Mouse (Mus musculus) stomach, embryonic 16.5 days (tissue): ENCODE data around the gene Strada. TPM values are rescaled to one million over a fixed set of nuclear protein-coding genes. Genes with fewer than 3 reads are reported as not detected.

Experiments
- ATAC-seq: fragments of 200-750 bp; cut with Nextera tagmentation; 2 replicates; pipeline ENCODE4 v1.8.0; 2017; ENCODE audit warnings: moderate number of reproducible peaks, moderate TSS enrichment; ENCODE audit not compliant: insufficient read depth, low FRiP score
- H3K27ac ChIP-seq: fragments of 300-500 bp; sonication (generic); 2 replicates; pipeline ENCODE4 v1.5.1; 2014; ENCODE audit warnings: low read length
- H3K27me3 ChIP-seq: fragments of 300-500 bp; sonication (generic); 2 replicates; pipeline ENCODE4 v1.6.1; 2014; ENCODE audit warnings: low read length, control low read depth, mixed read lengths; ENCODE audit not compliant: control insufficient read depth, insufficient read depth
- H3K36me3 ChIP-seq: fragments of 300-500 bp; sonication (generic); 2 replicates; pipeline ENCODE4 v1.6.1; 2014; ENCODE audit warnings: low read length; ENCODE audit not compliant: control insufficient read depth, insufficient read depth
- H3K4me1 ChIP-seq: fragments of 300-500 bp; sonication (generic); 2 replicates; pipeline ENCODE4 v1.6.1; 2014; ENCODE audit warnings: low read length, control low read depth, mixed read lengths; ENCODE audit not compliant: control insufficient read depth, insufficient read depth
- H3K4me2 ChIP-seq: fragments of 300-500 bp; sonication (generic); 2 replicates; pipeline ENCODE4 v1.6.1; 2014; ENCODE audit warnings: low read depth, low read length, mixed read lengths
- H3K4me3 ChIP-seq: fragments of 300-500 bp; sonication (generic); replicated peaks from 2 replicates; pipeline ENCODE4 v1.5.1; 2014; ENCODE audit warnings: mild to moderate bottlenecking, low read length
- H3K9ac ChIP-seq: fragments of 300-500 bp; sonication (generic); 2 replicates; pipeline ENCODE4 v1.6.1; 2014; ENCODE audit warnings: low read length
- H3K9me3 ChIP-seq: fragments of 300-500 bp; sonication (generic); replicated peaks from 2 replicates; pipeline ENCODE4 v1.6.1; 2016; ENCODE audit warnings: low read length, control low read depth; ENCODE audit not compliant: control insufficient read depth
- WGBS: fragments of 180-500 bp; shearing (Covaris S2); extraction: QIAGEN DNeasy Blood & Tissue Kit; methylation state at CpG from one replicate; pipeline ENCODE4 v1.1.7; 2014; 5-methylcytosine and 5-hydroxymethylcytosine counted together
- polyA plus RNA-seq: library from polyadenylated mRNA; unstranded; fragments of >200 nt; fragmentation: Nextera tagmentation; extraction: Ambion mirVana; gene quantifications from 2 replicates; pipeline ENCODE4 v1.2.1, GENCODE M21; 2015

Gene Strada
- polyA plus RNA-seq, 1 experiment from 2014 or later: 18.8 TPM

DNA sequence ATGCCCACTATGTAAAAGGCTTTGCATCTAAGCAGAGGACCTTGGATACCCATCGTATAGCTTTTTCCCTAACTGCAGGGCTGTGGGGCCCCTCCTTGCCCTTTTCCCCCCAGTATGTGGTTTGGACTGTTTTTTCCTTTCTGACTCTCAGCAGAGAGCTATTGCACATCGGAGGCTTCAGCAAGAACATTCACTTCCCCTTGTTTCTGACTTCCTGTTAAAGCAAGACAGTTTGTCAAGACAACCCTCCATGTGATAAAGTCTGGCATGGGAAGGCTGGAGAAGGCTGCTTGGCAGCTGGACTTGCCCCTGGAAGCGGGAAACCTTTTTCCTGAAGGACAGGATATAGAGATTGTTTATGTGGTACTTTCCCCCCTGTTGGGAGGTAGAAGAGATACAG, 79.2 kb downstream of the Strada start:
- WGBS: 72% methylated on average over 3 of the region's 3 CpGs
- no peak overlapping the region for H3K4me3 ChIP-seq
- no peak overlapping the region for H3K4me2 ChIP-seq
- peak overlapping the region; percentile 34; the same call in 1 of the 2 replicates for H3K27ac ChIP-seq
- H3K9ac ChIP-seq: no peak overlapping the region
- no peak for ATAC-seq
- H3K36me3 ChIP-seq: no peaks in the 10 kb centered on the region
- no peaks in the 10 kb centered on the region for H3K4me1 ChIP-seq
- no peaks in the 10 kb centered on the region for H3K27me3 ChIP-seq
- no peaks in the 10 kb centered on the region for H3K9me3 ChIP-seq

GRCm38 (mm10) chr11:106122221-106122620, 79.7 kb downstream of the Strada start:
- Histone ChIP-seq H3K9me3 (no peaks in the 10 kb centered on the region), H3K27ac (peak overlapping the region; percentile 34; the same call in 1 of the 2 replicates), H3K27me3 (no peaks in the 10 kb centered on the region), H3K4me3 (no peak overlapping the region), H3K9ac (no peak overlapping the region), H3K36me3 (no peaks in the 10 kb centered on the region), H3K4me2 (no peak overlapping the region), H3K4me1 (no peaks in the 10 kb centered on the region)
- WGBS: 97% methylated on average over 5 of the region's 5 CpGs
- no peak for ATAC-seq

Other genes with a start within 250 kb of the Strada start
- 45.6 and 54.7 TPM in 2 replicates for gene Cyb561, start 248.8 kb downstream of the Strada start, polyA plus RNA-seq
- 3.3 and 3.5 TPM in 2 replicates for gene Ace, start 234.2 kb downstream of the Strada start, polyA plus RNA-seq
- not detected in 2 replicates for gene Ace3, start 207.5 kb downstream of the Strada start, polyA plus RNA-seq
- 0.46 and 0.92 TPM in 2 replicates for gene Kcnh6, start 194.0 kb downstream of the Strada start, polyA plus RNA-seq
- 53.3 and 54.3 TPM in 2 replicates for gene Dcaf7, start 165.3 kb downstream of the Strada start, polyA plus RNA-seq
- gene Taco1, start 136.1 kb downstream of the Strada start, polyA plus RNA-seq: 10.5 and 12.2 TPM in 2 replicates
- gene Map3k3, start 117.6 kb downstream of the Strada start, polyA plus RNA-seq: 8.1 and 8.2 TPM in 2 replicates
- gene Gm10840, start 41.3 kb downstream of the Strada start, polyA plus RNA-seq: not detected in 2 replicates
- 95.6 and 111 TPM in 2 replicates for gene Limd2, start 41.3 kb downstream of the Strada start, polyA plus RNA-seq
- gene Ccdc47, start 14.2 kb upstream of the Strada start, polyA plus RNA-seq: 100 and 112 TPM in 2 replicates
- gene Ddx42, start 14.8 kb upstream of the Strada start, polyA plus RNA-seq: 69.6 and 70.0 TPM in 2 replicates
- 46.4 and 50.9 TPM in 2 replicates for gene Ftsj3, start 53.9 kb upstream of the Strada start, polyA plus RNA-seq
- 257 and 260 TPM in 2 replicates for gene Psmc5, start 54.0 kb upstream of the Strada start, polyA plus RNA-seq
- gene Smarcd2, start 70.8 kb upstream of the Strada start, polyA plus RNA-seq: 53.8 and 58.1 TPM in 2 replicates
- 0.21 TPM in 2 replicates for gene Tcam1, start 74.5 kb upstream of the Strada start, polyA plus RNA-seq
- not detected in 2 replicates for gene Gh, start 99.7 kb upstream of the Strada start, polyA plus RNA-seq
- 3.5 and 3.6 TPM in 2 replicates for gene Cd79b, start 112.6 kb upstream of the Strada start, polyA plus RNA-seq
- gene Scn4a, start 151.1 kb upstream of the Strada start, polyA plus RNA-seq: 0.04 and 0.30 TPM in 2 replicates
- gene Prr29, start 163.3 kb upstream of the Strada start, polyA plus RNA-seq: 0.62 and 0.96 TPM in 2 replicates
- 39.5 and 40.6 TPM in 2 replicates for gene Icam2, start 185.9 kb upstream of the Strada start, polyA plus RNA-seq